20 mouse cellular contexts compared by ENCODE assay signal in the genomic region with DNA sequence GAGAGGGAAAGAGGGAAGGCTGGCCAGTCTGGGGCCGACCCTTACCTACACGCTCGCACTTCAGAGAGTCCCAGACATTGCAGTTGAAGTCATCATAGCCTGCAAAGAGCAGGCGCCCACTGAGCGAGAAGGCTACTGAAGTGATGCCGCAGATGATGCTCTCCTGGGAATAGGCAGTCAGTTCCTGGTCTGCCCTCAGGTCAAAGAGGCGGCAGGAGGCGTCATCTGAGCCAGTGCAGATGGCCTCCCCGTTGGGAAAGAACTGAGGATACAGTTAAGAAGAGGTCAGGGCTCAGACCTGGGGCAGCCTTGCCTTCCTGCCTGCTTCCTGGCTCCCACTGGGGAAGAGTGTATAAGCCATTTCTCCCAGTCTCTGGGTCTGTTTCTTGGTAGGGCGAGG. TPM values are rescaled to one million over a fixed set of nuclear protein-coding genes. Genes with fewer than 3 reads are reported as not detected.
DNase-seq lines count a peak whose midpoint lies in the region; ATAC-seq and TF ChIP-seq lines count a peak whose summit lies in the region.
"Had no signal": no experiment of that assay in that cellular context is flagged by ENCODE, and none has a peak within 500 bp of the region (broad histone marks: within the 10 kb centered on the region; RNA-seq: fewer than 3 reads in every experiment).

No protein-coding gene starts in this region.

- H3K4me2 ChIP-seq in forebrain, postnatal 0 days (ENCODE audit: low read depth), result no peak overlapping the region
- H3K4me2 ChIP-seq in kidney, embryonic 15.5 days, result no peak overlapping the region
- H3K4me2 ChIP-seq in liver, postnatal 0 days (ENCODE audit: low read depth, low read length), result no peak overlapping the region
- H3K4me2 ChIP-seq: embryonic facial prominence, embryonic 12.5 days; heart, embryonic 11.5 days; midbrain, embryonic 15.5 days; neural tube, embryonic 12.5 days had no signal

- peak overlapping the region; percentile 13; the same call in 1 of the 2 replicates for H3K4me3 ChIP-seq in forebrain, embryonic 10.5 days
- no peak overlapping the region for H3K4me3 ChIP-seq in forebrain, postnatal 0 days (ENCODE audit: low read depth, low read length)
- no peak overlapping the region for H3K4me3 ChIP-seq in kidney, embryonic 15.5 days (replicated peaks)
- no peak overlapping the region for H3K4me3 ChIP-seq in bone marrow macrophage, adult 2 months (ENCODE audit: insufficient read depth, low read length)
- no peak overlapping the region for H3K4me3 ChIP-seq in liver, postnatal 0 days (ENCODE audit: low read depth, low read length)
- H3K4me3 ChIP-seq: embryonic facial prominence, embryonic 12.5 days; midbrain, embryonic 15.5 days; neural tube, embryonic 12.5 days had no signal

- 60% methylated on average over 10 of the region's 10 CpGs for WGBS in forebrain, embryonic 10.5 days
- 71% methylated on average over 10 of the region's 10 CpGs for WGBS in forebrain, postnatal 0 days
- WGBS in kidney, embryonic 15.5 days, result 29% methylated on average over 10 of the region's 10 CpGs
- whole genome bisulfite sequencing in liver, postnatal 0 days (ENCODE audit: insufficient replicate concordance), result 81% methylated on average over 10 of the region's 10 CpGs

- no peak for ATAC-seq in forebrain, postnatal 0 days
- ATAC-seq in kidney, embryonic 15.5 days (replicated peaks; ENCODE audit: low FRiP score), result no peak
- no peak for ATAC-seq in liver, postnatal 0 days
- ATAC-seq: forebrain, embryonic 16.5 days; midbrain, embryonic 15.5 days had no signal

- TF ChIP-seq EP300 in liver, postnatal 0 days (IDR thresholded peaks at IDR 0.05; ENCODE audit: low read depth), result no peak

- peaks cover 76% of the 10 kb centered on the region for H3K4me1 ChIP-seq in forebrain, embryonic 10.5 days
- H3K4me1 ChIP-seq in forebrain, postnatal 0 days (ENCODE audit: insufficient read depth), result 0 out of 2 replicates have a peak, but pooled peaks cover under 1% of the 10 kb centered on the region
- peaks cover 55% of the 10 kb centered on the region for H3K4me1 ChIP-seq in kidney, embryonic 15.5 days
- H3K4me1 ChIP-seq in bone marrow macrophage, adult 2 months (ENCODE audit: control insufficient read depth, insufficient read depth, low read length), result peaks cover 37% of the 10 kb centered on the region
- H3K4me1 ChIP-seq in liver, postnatal 0 days (ENCODE audit: insufficient read depth), result peaks cover 1% of the 10 kb centered on the region

- peaks cover 47% of the 10 kb centered on the region for H3K36me3 ChIP-seq in forebrain, embryonic 10.5 days (replicated peaks)
- no peaks in the 10 kb centered on the region; the same call in 1 of the 2 replicates for H3K36me3 ChIP-seq in forebrain, postnatal 0 days (ENCODE audit: insufficient read depth)
- peaks cover 34% of the 10 kb centered on the region for H3K36me3 ChIP-seq in kidney, embryonic 15.5 days
- H3K36me3 ChIP-seq in liver, postnatal 0 days (replicated peaks; ENCODE audit: insufficient read depth, low read length), result peaks cover 31% of the 10 kb centered on the region
- H3K36me3 ChIP-seq: midbrain, embryonic 15.5 days had no signal

- no peak for TF ChIP-seq POLR2A in bone marrow macrophage, adult 2 months (IDR thresholded peaks at IDR 0.05; ENCODE audit: borderline replicate concordance, low read depth, low read length)

- TF ChIP-seq CTCF in forebrain, postnatal 0 days (IDR thresholded peaks at IDR 0.05; ENCODE audit: low read depth), result no peak
- TF ChIP-seq CTCF in bone marrow macrophage, adult 2 months (IDR thresholded peaks at IDR 0.05; ENCODE audit: low read depth, low read length), result no peak
- TF ChIP-seq CTCF in liver, postnatal 0 days (IDR thresholded peaks at IDR 0.05; ENCODE audit: low read depth), result no peak

- peak overlapping the region; percentile 17; the same call in 1 of the 2 replicates for H3K27ac ChIP-seq in forebrain, embryonic 10.5 days
- no peak overlapping the region for H3K27ac ChIP-seq in forebrain, postnatal 0 days (ENCODE audit: low read depth, low read length)
- peak overlapping the region; percentile 38; the same call in 1 of the 2 replicates for H3K27ac ChIP-seq in kidney, embryonic 15.5 days
- peak overlapping the region; percentile 91; the same call in 1 of the 2 replicates for H3K27ac ChIP-seq in bone marrow macrophage, adult 2 months (ENCODE audit: insufficient read depth, low read depth, low read length)
- H3K27ac ChIP-seq in liver, postnatal 0 days (ENCODE audit: low read depth), result no peak overlapping the region
- H3K27ac ChIP-seq: embryonic facial prominence, embryonic 12.5 days; midbrain, embryonic 15.5 days; neural tube, embryonic 12.5 days had no signal

- no peak overlapping the region for H3K9ac ChIP-seq in forebrain, postnatal 0 days
- H3K9ac ChIP-seq in kidney, embryonic 15.5 days, result no peak overlapping the region
- no peak overlapping the region for H3K9ac ChIP-seq in liver, postnatal 0 days (replicated peaks)
- H3K9ac ChIP-seq: embryonic facial prominence, embryonic 12.5 days; midbrain, embryonic 15.5 days; neural tube, embryonic 12.5 days had no signal

- no peak for DNase-seq in forebrain, embryonic 10.5 days (ENCODE audit: extremely low spot score, low spot score)
- DNase-seq in forebrain, postnatal 0 days, result no peak
- DNase-seq in kidney, postnatal 36 days, result no peak
- DNase-seq in lung, postnatal 10 days, result peak; percentile 72
- no peak for DNase-seq in cerebellum, postnatal 14 days
- DNase-seq in liver, postnatal 0 days, result no peak
- DNase-seq: adrenal gland, adult 8-10 months; cerebellum, adult 8-10 months; kidney, adult 2 months; retina, postnatal 1 day; spleen, adult 18-20 months; thymus, postnatal 4 days had no signal

- H3K9me3 ChIP-seq in forebrain, embryonic 10.5 days, result no peaks in the 10 kb centered on the region
- H3K9me3 ChIP-seq in forebrain, postnatal 0 days (ENCODE audit: low read length), result no peaks in the 10 kb centered on the region
- no peaks in the 10 kb centered on the region for H3K9me3 ChIP-seq in kidney, embryonic 15.5 days (replicated peaks)
- H3K9me3 ChIP-seq in liver, postnatal 0 days (ENCODE audit: low read length), result no peaks in the 10 kb centered on the region
- H3K9me3 ChIP-seq: embryonic facial prominence, embryonic 12.5 days; midbrain, embryonic 15.5 days; neural tube, embryonic 12.5 days had no signal

- peaks cover 11% of the 10 kb centered on the region; the same call in 1 of the 2 replicates for H3K27me3 ChIP-seq in forebrain, embryonic 10.5 days (ENCODE audit: poor library complexity, severe bottlenecking)
- no peaks in the 10 kb centered on the region for H3K27me3 ChIP-seq in forebrain, postnatal 0 days (ENCODE audit: insufficient read depth, low read length)
- H3K27me3 ChIP-seq in kidney, embryonic 15.5 days, result no peaks in the 10 kb centered on the region
- no peaks in the 10 kb centered on the region for H3K27me3 ChIP-seq in liver, postnatal 0 days (ENCODE audit: insufficient read depth, low read length)
- H3K27me3 ChIP-seq: embryonic facial prominence, embryonic 12.5 days; midbrain, embryonic 15.5 days had no signal

RNA-seq across cellular contexts. Expression of gene Gnb3, which starts 4.5 kb away (rescaled TPM):
- 0.32 and 0.42 TPM in 2 replicates for polyA plus RNA-seq in forebrain, embryonic 10.5 days (2016; fragmentation: Nextera tagmentation; extraction: Ambion mirVana)
- total RNA-seq in forebrain, postnatal 0 days (2014; rRNA removed), result 0.90 and 1.8 TPM in 2 replicates
- 0.61 and 1.2 TPM in 2 replicates for polyA plus RNA-seq in forebrain, postnatal 0 days (2015; fragmentation: Nextera tagmentation; extraction: Ambion mirVana)
- 1.1 and 2.9 TPM in 2 replicates for polyA plus RNA-seq in kidney, embryonic 15.5 days (2015; fragmentation: Nextera tagmentation; extraction: Ambion mirVana)
- not detected in 2 replicates for polyA plus RNA-seq in bone marrow macrophage, adult 2 months (2012; ENCODE audit: insufficient read depth, insufficient read length, missing spikeins)
- polyA plus RNA-seq in liver, postnatal 0 days (2015; fragmentation: Nextera tagmentation; extraction: Ambion mirVana), result 0.19 TPM in 1 of 2 replicates, not detected in the other
- total RNA-seq: hematopoietic stem cell, adult 5-6 weeks had no signal

RNA-seq across cellular contexts. Expression of gene Cdca3, which starts 6.2 kb away (rescaled TPM):
- polyA plus RNA-seq in forebrain, embryonic 10.5 days (2016; fragmentation: Nextera tagmentation; extraction: Ambion mirVana), result 271 and 298 TPM in 2 replicates
- 13.5 and 20.7 TPM in 2 replicates for total RNA-seq in forebrain, postnatal 0 days (2014; rRNA removed)
- polyA plus RNA-seq in forebrain, postnatal 0 days (2015; fragmentation: Nextera tagmentation; extraction: Ambion mirVana), result 28.5 and 30.5 TPM in 2 replicates
- 178 and 185 TPM in 2 replicates for polyA plus RNA-seq in kidney, embryonic 15.5 days (2015; fragmentation: Nextera tagmentation; extraction: Ambion mirVana)
- polyA plus RNA-seq in bone marrow macrophage, adult 2 months (2012; ENCODE audit: insufficient read depth, insufficient read length, missing spikeins), result 70.1 and 76.5 TPM in 2 replicates
- 96.4 and 98.3 TPM in 2 replicates for polyA plus RNA-seq in liver, postnatal 0 days (2015; fragmentation: Nextera tagmentation; extraction: Ambion mirVana)

RNA-seq across cellular contexts. Expression of gene Usp5, which starts 6.2 kb away (rescaled TPM):
- 214 and 215 TPM in 2 replicates for polyA plus RNA-seq in forebrain, embryonic 10.5 days (2016; fragmentation: Nextera tagmentation; extraction: Ambion mirVana)
- 215 and 224 TPM in 2 replicates for total RNA-seq in forebrain, postnatal 0 days (2014; rRNA removed)
- 173 and 191 TPM in 2 replicates for polyA plus RNA-seq in forebrain, postnatal 0 days (2015; fragmentation: Nextera tagmentation; extraction: Ambion mirVana)
- 149 and 175 TPM in 2 replicates for polyA plus RNA-seq in kidney, embryonic 15.5 days (2015; fragmentation: Nextera tagmentation; extraction: Ambion mirVana)
- 62.3 and 65.0 TPM in 2 replicates for polyA plus RNA-seq in bone marrow macrophage, adult 2 months (2012; ENCODE audit: insufficient read depth, insufficient read length, missing spikeins)
- 32.2 and 36.6 TPM in 2 replicates for polyA plus RNA-seq in liver, postnatal 0 days (2015; fragmentation: Nextera tagmentation; extraction: Ambion mirVana)

RNA-seq across cellular contexts. Expression of gene Tpi1, which starts 21.4 kb away (rescaled TPM):
- polyA plus RNA-seq in forebrain, embryonic 10.5 days (2016; fragmentation: Nextera tagmentation; extraction: Ambion mirVana), result 1,048 and 1,068 TPM in 2 replicates
- 332 and 338 TPM in 2 replicates for total RNA-seq in forebrain, postnatal 0 days (2014; rRNA removed)
- 354 and 367 TPM in 2 replicates for polyA plus RNA-seq in forebrain, postnatal 0 days (2015; fragmentation: Nextera tagmentation; extraction: Ambion mirVana)
- 717 and 755 TPM in 2 replicates for polyA plus RNA-seq in kidney, embryonic 15.5 days (2015; fragmentation: Nextera tagmentation; extraction: Ambion mirVana)
- 224 and 232 TPM in 2 replicates for polyA plus RNA-seq in bone marrow macrophage, adult 2 months (2012; ENCODE audit: insufficient read depth, insufficient read length, missing spikeins)
- polyA plus RNA-seq in liver, postnatal 0 days (2015; fragmentation: Nextera tagmentation; extraction: Ambion mirVana), result 332 and 346 TPM in 2 replicates

RNA-seq across cellular contexts. Expression of gene P3h3, which starts 22.0 kb away (rescaled TPM):
- 9.7 TPM in 2 replicates for polyA plus RNA-seq in forebrain, embryonic 10.5 days (2016; fragmentation: Nextera tagmentation; extraction: Ambion mirVana)
- total RNA-seq in forebrain, postnatal 0 days (2014; rRNA removed), result 78.8 and 85.7 TPM in 2 replicates
- polyA plus RNA-seq in forebrain, postnatal 0 days (2015; fragmentation: Nextera tagmentation; extraction: Ambion mirVana), result 6.2 and 9.1 TPM in 2 replicates
- polyA plus RNA-seq in kidney, embryonic 15.5 days (2015; fragmentation: Nextera tagmentation; extraction: Ambion mirVana), result 23.7 and 28.6 TPM in 2 replicates
- 12.1 and 12.9 TPM in 2 replicates for polyA plus RNA-seq in bone marrow macrophage, adult 2 months (2012; ENCODE audit: insufficient read depth, insufficient read length, missing spikeins)
- polyA plus RNA-seq in liver, postnatal 0 days (2015; fragmentation: Nextera tagmentation; extraction: Ambion mirVana), result 0.80 and 0.88 TPM in 2 replicates

Comparison
In these comparisons a context has a peak if more than half of its experiments do, and no peak if none do; other contexts are left out.
1. H3K27ac ChIP-seq: peak in forebrain, embryonic 10.5 days (single experiment), kidney, embryonic 15.5 days (single experiment) and bone marrow macrophage, adult 2 months (single experiment); none in forebrain, postnatal 0 days (single experiment) and liver, postnatal 0 days (single experiment).